Mouse (Mus musculus) small intestine, adult 2 months (tissue): ENCODE measurements at regions not wholly inside any gene's neighbourhood (a gene's known extent, or its start where the extent isn't known, plus 50 kb on each side); places are given as distances from the start of the nearest gene placed in this dataset.

Experiments used
- H3K27ac ChIP-seq: fragments of 200-500 bp; 2 replicates; pipeline ENCODE4 v1.5.1; 2012; ENCODE audit warnings: low read depth, low read length, control low read depth, inconsistent platforms; ENCODE audit not compliant: insufficient read depth
- H3K27me3 ChIP-seq: fragments of 200-500 bp; 2 replicates; pipeline ENCODE4 v1.6.1; 2012; ENCODE audit warnings: mild to moderate bottlenecking, moderate library complexity, low read length, inconsistent platforms; ENCODE audit not compliant: control insufficient read depth, insufficient read depth
- H3K36me3 ChIP-seq: fragments of 200-500 bp; 2 replicates; pipeline ENCODE4 v1.6.1; 2012; ENCODE audit warnings: mild to moderate bottlenecking, low read length, control low read depth, inconsistent platforms; ENCODE audit not compliant: control insufficient read depth, insufficient read depth
- H3K4me1 ChIP-seq: fragments of 200-500 bp; 2 replicates; pipeline ENCODE4 v1.6.1; 2012; ENCODE audit warnings: low read length, inconsistent platforms, mixed read lengths; ENCODE audit not compliant: control insufficient read depth, insufficient read depth, insufficient read length
- H3K4me3 ChIP-seq: fragments of 200-500 bp; 2 replicates; pipeline ENCODE4 v1.5.1; 2012; ENCODE audit warnings: low read depth, mild to moderate bottlenecking, control low read depth, inconsistent platforms, low read length, moderate library complexity
- CTCF ChIP-seq: fragments of 200-500 bp; IDR thresholded peaks from 2 replicates; pipeline ENCODE4 v1.5.1; 2012; ENCODE audit warnings: low read depth, mild to moderate bottlenecking, control low read depth, inconsistent platforms, low read length, moderate library complexity, mixed read lengths; ENCODE audit not compliant: insufficient replicate concordance, insufficient read length; ENCODE audit errors: extremely low read depth
- POLR2A ChIP-seq: fragments of 200-500 bp; IDR thresholded peaks from 2 replicates; pipeline ENCODE4 v1.6.1; 2012; ENCODE audit warnings: low read depth, mild to moderate bottlenecking, control low read depth, inconsistent platforms, low read length, moderate library complexity
- WGBS: fragments of 180-500 bp; shearing (Covaris S2); methylation state at CpG from one replicate; pipeline ENCODE4 v1.1.7; 2018; 5-methylcytosine and 5-hydroxymethylcytosine counted together

DNA sequence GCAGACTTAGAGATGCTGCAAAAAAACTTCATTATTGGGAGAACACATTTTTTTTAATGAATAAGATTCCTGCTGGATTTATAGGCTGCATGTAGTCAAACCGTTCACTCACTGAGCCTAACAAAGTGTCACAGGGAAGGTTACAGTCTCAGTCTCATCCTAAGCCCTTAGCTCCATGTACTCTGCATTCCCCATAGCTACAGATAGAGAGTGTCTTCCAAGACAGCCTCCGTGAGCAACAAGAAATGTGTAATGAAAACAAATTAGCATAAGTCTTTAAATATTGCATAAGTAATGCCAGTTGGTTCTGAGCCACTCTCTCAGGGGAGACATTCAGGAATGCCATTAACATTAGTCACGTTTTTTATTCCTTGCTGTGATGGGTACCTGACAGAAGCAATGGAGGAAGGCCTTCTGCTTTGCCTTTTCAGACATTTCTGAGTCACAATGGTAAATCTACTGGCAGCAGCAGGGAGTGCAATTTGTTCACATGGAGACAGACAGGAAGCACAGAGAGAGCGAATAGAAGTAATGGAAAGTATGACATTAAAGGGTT, 376.7 kb downstream of the Fam84b start:
- Histone ChIP-seq H3K4me1 (no peaks in the 10 kb centered on the region), H3K27me3 (no peaks in the 10 kb centered on the region), H3K4me3 (no peak overlapping the region), H3K36me3 (no peaks in the 10 kb centered on the region), H3K27ac (no peak overlapping the region)
- 70% methylated on average over 4 of the region's 4 CpGs for WGBS
- no peak for TF ChIP-seq CTCF

DNA sequence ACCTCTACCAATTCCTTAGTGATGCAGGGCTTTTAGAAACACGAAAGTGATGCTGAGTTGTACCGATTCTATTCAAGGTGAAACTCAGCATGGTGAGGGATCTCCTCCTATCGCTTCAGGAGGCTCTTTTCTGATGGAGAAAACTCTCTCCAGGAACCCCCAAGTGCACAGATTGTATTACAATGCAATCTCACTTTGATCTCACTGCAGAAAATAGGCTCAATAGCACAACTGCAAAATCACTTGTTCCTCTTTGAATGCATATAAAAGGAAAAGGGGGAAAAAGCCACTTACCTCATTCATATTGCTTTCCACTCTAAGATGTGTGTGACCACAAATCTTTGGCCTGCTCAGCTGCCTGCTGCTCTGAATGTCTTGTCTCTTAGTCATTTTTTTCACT, 378.5 kb downstream of the Fam84b start:
- H3K36me3 ChIP-seq, result no peaks in the 10 kb centered on the region
- TF ChIP-seq CTCF (no peak), POLR2A (no peak)
- no peaks in the 10 kb centered on the region for H3K27me3 ChIP-seq
- H3K27ac ChIP-seq, result no peak overlapping the region
- no peak overlapping the region for H3K4me3 ChIP-seq
- H3K4me1 ChIP-seq, result no peaks in the 10 kb centered on the region
- 72% methylated on average over 3 of the region's 3 CpGs for WGBS

DNA sequence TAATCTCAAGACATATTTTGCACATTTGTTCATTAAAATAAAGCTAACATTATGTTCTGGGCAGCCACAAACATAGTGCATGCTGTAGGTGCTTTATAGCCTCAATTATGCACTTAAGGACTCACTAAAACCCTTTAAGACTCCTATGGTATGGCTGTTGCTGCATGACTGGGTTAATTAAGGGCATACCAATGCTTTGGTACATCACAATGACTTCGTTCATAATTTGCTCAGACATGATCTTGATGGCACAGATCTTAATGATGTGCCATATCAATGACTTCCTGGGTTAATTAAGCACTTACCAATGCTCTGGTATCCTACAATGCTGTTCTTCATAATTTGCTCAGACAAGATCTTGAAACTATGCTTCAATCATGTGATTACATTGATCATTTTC, 415.5 kb upstream of the 4933412E24Rik start:
- WGBS, result 32% methylated on average over 1 of the region's 1 CpGs
- Histone ChIP-seq H3K27me3 (no peaks in the 10 kb centered on the region), H3K4me3 (no peak overlapping the region), H3K4me1 (no peaks in the 10 kb centered on the region), H3K36me3 (no peaks in the 10 kb centered on the region), H3K27ac (no peak overlapping the region)
- no peak for TF ChIP-seq POLR2A
- TF ChIP-seq CTCF, result no peak

DNA sequence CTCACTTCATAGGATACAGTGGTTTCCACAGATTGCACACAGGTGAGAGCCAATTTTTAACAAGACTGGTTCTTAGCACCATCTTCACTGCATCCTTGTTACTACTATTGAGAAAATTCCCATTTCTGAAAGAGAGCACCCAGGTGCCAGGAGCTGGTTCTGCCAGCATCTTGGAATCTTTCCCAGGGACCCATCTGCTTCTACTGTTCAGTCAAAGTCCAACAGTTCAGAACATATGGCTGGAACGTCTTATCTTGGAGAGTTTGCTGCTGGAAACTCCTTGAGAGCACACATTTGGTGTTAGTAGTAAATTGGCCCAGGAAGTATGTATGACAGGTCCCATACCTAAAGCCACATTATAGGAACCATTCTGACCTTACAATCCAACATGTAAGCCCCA, 402.7 kb upstream of the 4933412E24Rik start:
- Histone ChIP-seq H3K4me1 (no peaks in the 10 kb centered on the region), H3K4me3 (no peak overlapping the region), H3K36me3 (no peaks in the 10 kb centered on the region), H3K27me3 (no peaks in the 10 kb centered on the region), H3K27ac (no peak overlapping the region)
- 14% methylated on average over 1 of the region's 1 CpGs for WGBS
- no peak for TF ChIP-seq POLR2A
- no peak for TF ChIP-seq CTCF

DNA sequence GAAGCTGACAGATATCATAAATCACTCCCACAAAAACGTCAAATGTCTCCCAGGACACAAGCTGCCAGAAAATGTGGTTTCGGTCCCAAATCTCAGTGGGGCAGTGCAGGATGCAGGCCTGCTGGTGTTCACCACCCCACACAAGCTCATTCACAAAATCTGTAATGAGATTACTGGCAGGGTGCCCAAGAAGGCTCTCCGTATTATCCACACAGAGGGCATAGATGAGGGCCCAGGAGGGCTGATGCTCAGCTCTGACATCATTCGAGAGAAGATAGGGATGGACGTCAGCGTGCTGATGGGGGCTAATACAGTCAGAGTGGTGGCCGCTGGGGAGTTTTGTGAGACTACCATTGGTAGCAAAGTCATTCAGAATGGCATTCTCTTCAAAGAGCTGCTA, 375.9 kb upstream of the 4933412E24Rik start:
- TF ChIP-seq CTCF, result no peak
- TF ChIP-seq POLR2A, result no peak
- Histone ChIP-seq H3K4me1 (no peaks in the 10 kb centered on the region), H3K27ac (no peak overlapping the region), H3K27me3 (no peaks in the 10 kb centered on the region), H3K36me3 (no peaks in the 10 kb centered on the region), H3K4me3 (no peak overlapping the region)
- 70% methylated on average over 7 of the region's 7 CpGs for WGBS

DNA sequence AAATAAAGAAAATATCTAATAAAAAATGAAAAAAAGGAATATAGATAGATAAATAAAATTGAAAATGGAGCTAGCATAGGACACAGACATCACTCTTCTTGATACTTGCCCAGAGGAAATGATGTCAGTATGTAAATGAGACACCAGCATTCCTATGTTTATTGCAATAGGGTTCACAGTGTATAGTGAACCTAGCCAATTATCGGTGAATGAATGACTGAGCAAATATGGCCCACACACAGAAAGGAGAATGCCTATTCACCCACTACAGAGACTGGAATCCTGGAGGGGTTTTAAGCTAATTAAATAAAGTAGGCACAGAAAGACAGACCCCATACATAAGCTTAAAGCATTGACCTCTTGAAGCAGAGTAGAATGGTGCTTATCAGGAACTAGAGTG, 373.9 kb upstream of the 4933412E24Rik start:
- WGBS, result 89% methylated on average over 1 of the region's 1 CpGs
- no peak for TF ChIP-seq CTCF
- no peak for TF ChIP-seq POLR2A

GRCm38 (mm10) chr15:60387962-60388361, 371.5 kb upstream of the 4933412E24Rik start:
- Histone ChIP-seq H3K4me1 (no peaks in the 10 kb centered on the region), H3K27ac (no peak overlapping the region), H3K36me3 (no peaks in the 10 kb centered on the region), H3K4me3 (no peak overlapping the region), H3K27me3 (no peaks in the 10 kb centered on the region)
- 68% methylated on average over 2 of the region's 2 CpGs for WGBS
- no peak for TF ChIP-seq CTCF
- TF ChIP-seq POLR2A, result no peak

More for the DNA sequence above, 373.9 kb upstream of the 4933412E24Rik start:
- Histone ChIP-seq H3K27ac (no peak overlapping the region), H3K4me1 (no peaks in the 10 kb centered on the region), H3K27me3 (no peaks in the 10 kb centered on the region), H3K4me3 (no peak overlapping the region), H3K36me3 (no peaks in the 10 kb centered on the region)
